Comparison of ENCODE assay signal across 18 mouse cellular contexts in the genomic region with DNA sequence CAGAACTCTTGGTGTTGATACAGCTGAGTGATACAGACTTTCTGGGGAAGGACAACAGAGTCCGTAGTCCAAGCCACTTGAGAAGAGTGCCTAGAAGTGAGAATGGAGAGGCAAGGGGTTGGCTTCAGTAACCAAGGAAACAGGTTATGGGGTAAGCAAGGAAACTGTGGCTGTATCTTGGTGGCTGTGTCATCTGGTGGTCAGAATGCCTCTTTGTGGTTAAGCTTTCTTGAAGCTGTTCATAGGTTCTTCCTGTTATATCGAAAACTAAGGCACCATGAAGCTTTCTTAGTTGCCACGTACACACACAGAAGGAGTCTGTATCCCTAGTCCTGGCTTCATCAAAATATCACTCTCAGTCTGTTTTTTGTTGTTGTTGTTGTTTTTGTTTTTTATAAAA. TPM values are rescaled to one million over a fixed set of nuclear protein-coding genes. Genes with fewer than 3 reads are reported as not detected.
DNase-seq lines count a peak whose midpoint lies in the region; ATAC-seq lines count a peak whose summit lies in the region.
"Had no signal": no experiment of that assay in that cellular context is flagged by ENCODE, and none has a peak within 500 bp of the region (broad histone marks: within the 10 kb centered on the region; RNA-seq: fewer than 3 reads in every experiment).

No protein-coding gene starts in this region.

- peak; percentile 25 for DNase-seq in thymus, postnatal 0 days (ENCODE audit: low spot score)
- no peak for DNase-seq in thymus, postnatal 36 days
- DNase-seq in T-cell, adult 2 months (ENCODE audit: low spot score) = peak; percentile 52
- DNase-seq in splenic B cell, adult 2 months (ENCODE audit: low read depth, low spot score) = peak; percentile 23
- no peak for DNase-seq in left cerebral cortex, postnatal 25 days (ENCODE audit: low spot score in 2 of 2)
- DNase-seq in kidney, postnatal 14 days = no peak
- no peak for DNase-seq in heart, adult 8-10 months (ENCODE audit: low spot score)
- DNase-seq: cerebellum, postnatal 10 days; lung, postnatal 10 days; midbrain, embryonic 14.5 days; thymus, postnatal 25 days had no signal

- intact Hi-C loops in left cerebral cortex, postnatal 25 days (cut with DNase I) = no loop called here

- no peaks in the 10 kb centered on the region for H3K27me3 ChIP-seq in splenic B cell, adult 2 months (ENCODE audit: control insufficient read depth, insufficient read depth, low read length, poor library complexity, severe bottlenecking)
- H3K27me3 ChIP-seq: forebrain, embryonic 12.5 days; heart, embryonic 15.5 days; hindbrain, embryonic 12.5 days; limb, embryonic 12.5 days; liver, embryonic 15.5 days had no signal

- H3K36me3 ChIP-seq in splenic B cell, adult 2 months (ENCODE audit: control insufficient read depth, insufficient read depth, low read length, poor library complexity, severe bottlenecking) = no peaks in the 10 kb centered on the region
- H3K36me3 ChIP-seq: forebrain, embryonic 12.5 days; heart, embryonic 15.5 days; hindbrain, embryonic 12.5 days; limb, embryonic 12.5 days; liver, embryonic 15.5 days had no signal

- peak; percentile 97 for ATAC-seq in megakaryocyte, adult 5-6 weeks (ENCODE audit: poor library complexity, severe bottlenecking)
- ATAC-seq: intestine, postnatal 0 days had no signal

RNA-seq across cellular contexts. Expression of a gene that starts 59.0 kb away (rescaled TPM):
- 4.9 and 7.2 TPM in 2 replicates for polyA plus RNA-seq in thymus, postnatal 0 days (2015; fragmentation: Nextera tagmentation; extraction: Ambion mirVana)
- total RNA-seq in megakaryocyte, adult 5-6 weeks (2015) = 67.5 and 69.2 TPM in 2 replicates
- total RNA-seq in megakaryocyte, adult 5-6 weeks (2017) = 31.5 and 38.9 TPM in 2 replicates
- 10 to 100 TPM; 77.5 to 87.5 TPM for total RNA-seq in left cerebral cortex, postnatal 25 days (2021)
- total RNA-seq in heart, adult 8-10 months (2022) = 10 to 100 TPM; 32.9 to 35.5 (median 34.1) TPM

Comparison
In these comparisons a context has a peak if more than half of its experiments do, and no peak if none do; other contexts are left out.
1. DNase-seq: peak in thymus, postnatal 0 days (single experiment), T-cell, adult 2 months (single experiment) and splenic B cell, adult 2 months (single experiment); none in thymus, postnatal 36 days (0 of 2), left cerebral cortex, postnatal 25 days (0 of 2), kidney, postnatal 14 days (single experiment) and heart, adult 8-10 months (single experiment).